Mouse (Mus musculus) CH12.LX (cell line): ENCODE measurements at regions not wholly inside any gene's neighbourhood (a gene's known extent, or its start where the extent isn't known, plus 50 kb on each side); places are given as distances from the start of the nearest gene placed in this dataset.

Experiments
- DNase-seq: peaks from one replicate; pipeline ENCODE4 v3.0.0-alpha.2; 2013; ENCODE audit errors: extremely low read depth
- H3K27ac ChIP-seq: 2 replicates; pipeline ENCODE4 v1.5.1; 2012; ENCODE audit warnings: low read depth, mild to moderate bottlenecking, control low read depth, moderate library complexity; ENCODE audit not compliant: insufficient read depth
- H3K27me3 ChIP-seq: replicated peaks from 2 replicates; pipeline ENCODE3; 2012; ENCODE audit warnings: inconsistent platforms
- H3K36me3 ChIP-seq, 2 experiments: replicated peaks in 1 of 2; 2 replicates each; pipeline versions ENCODE3 to v1.6.1; 2012; ENCODE audit warnings: inconsistent platforms in 1 of 2, low read length in 1 of 2, mild to moderate bottlenecking in 1 of 2, mixed read lengths in 1 of 2, moderate library complexity in 1 of 2; ENCODE audit not compliant: control insufficient read depth in 1 of 2, insufficient read depth in 1 of 2
- H3K4me1 ChIP-seq, 2 experiments: 2 replicates each; pipeline ENCODE4 v1.6.1; 2012; ENCODE audit warnings: inconsistent platforms in 1 of 2, moderate library complexity in 1 of 2; ENCODE audit not compliant: insufficient read depth in 2 of 2, control insufficient read depth in 1 of 2
- H3K4me2 ChIP-seq: 2 replicates; pipeline ENCODE4 v1.6.1; 2012; ENCODE audit warnings: low read depth, mild to moderate bottlenecking, control low read depth; ENCODE audit not compliant: poor library complexity, insufficient read depth, severe bottlenecking
- H3K4me3 ChIP-seq, 3 experiments: fragments of 150-350 bp in 1 of 3; sonication (generic) in 1 of 3; replicated peaks in 1 of 3; 2 replicates each; pipeline versions ENCODE3 to v1.5.1; 2011 to 2012; ENCODE audit warnings: low read depth in 2 of 3, low read length in 2 of 3, mild to moderate bottlenecking in 2 of 3, moderate library complexity in 2 of 3, control low read depth in 1 of 3, improper control_type of control experiment in 1 of 3, inconsistent platforms in 1 of 3, mixed read lengths in 1 of 3; ENCODE audit not compliant: poor library complexity in 1 of 3
- H3K79me2 ChIP-seq: replicated peaks from 2 replicates; pipeline ENCODE4 v1.6.1; 2012; ENCODE audit warnings: mild to moderate bottlenecking, moderate library complexity; ENCODE audit not compliant: control insufficient read depth, poor library complexity, insufficient read depth, severe bottlenecking; ENCODE audit errors: extremely low read depth
- H3K9ac ChIP-seq: 2 replicates; pipeline ENCODE4 v1.6.1; 2012; ENCODE audit warnings: low read depth, mild to moderate bottlenecking, control low read depth, moderate library complexity; ENCODE audit not compliant: insufficient read depth
- H3K9me3 ChIP-seq: replicated peaks from 2 replicates; pipeline ENCODE3; 2012; ENCODE audit warnings: low read length, inconsistent platforms, mixed read lengths
- BHLHE40 ChIP-seq: IDR thresholded peaks from 2 replicates; pipeline ENCODE4 v1.6.1; 2011; ENCODE audit warnings: mild to moderate bottlenecking, low read depth, low read length, improper control_type of control experiment
- CHD2 ChIP-seq: IDR thresholded peaks from 2 replicates; pipeline ENCODE4 v1.6.1; 2011; ENCODE audit warnings: low read length, improper control_type of control experiment
- E2F4 ChIP-seq: IDR thresholded peaks from 2 replicates; pipeline ENCODE4 v1.6.1; 2011; ENCODE audit warnings: low read depth, low read length, improper control_type of control experiment; ENCODE audit not compliant: insufficient replicate concordance
- EP300 ChIP-seq: IDR thresholded peaks from 2 replicates; pipeline ENCODE4 v1.6.1; 2011; ENCODE audit warnings: low read length, improper control_type of control experiment
- GABPA ChIP-seq: IDR thresholded peaks from 2 replicates; pipeline ENCODE4 v1.6.1; 2012; ENCODE audit warnings: low read depth, low read length, improper control_type of control experiment, inconsistent platforms; ENCODE audit not compliant: insufficient replicate concordance
- HCFC1 ChIP-seq: IDR thresholded peaks from 2 replicates; pipeline ENCODE4 v1.6.1; 2012; ENCODE audit warnings: low read depth, mild to moderate bottlenecking, inconsistent platforms, low read length, improper control_type of control experiment
- IRF4 ChIP-seq: IDR thresholded peaks from 2 replicates; pipeline ENCODE4 v1.6.1; 2014; ENCODE audit warnings: low read depth, mild to moderate bottlenecking, inconsistent platforms, low read length, improper control_type of control experiment
- KAT2A ChIP-seq: IDR thresholded peaks from 2 replicates; pipeline ENCODE4 v1.6.1; 2012; ENCODE audit warnings: low read length, improper control_type of control experiment, inconsistent platforms; ENCODE audit not compliant: insufficient replicate concordance
- MAFK ChIP-seq: IDR thresholded peaks from 2 replicates; pipeline ENCODE4 v1.6.1; 2011; ENCODE audit warnings: low read length, improper control_type of control experiment; ENCODE audit not compliant: insufficient replicate concordance
- MAX ChIP-seq: IDR thresholded peaks from 2 replicates; pipeline ENCODE4 v1.6.1; 2011; ENCODE audit warnings: low read length, improper control_type of control experiment
- MAZ ChIP-seq: IDR thresholded peaks from 2 replicates; pipeline ENCODE4 v1.6.1; 2012; ENCODE audit warnings: low read depth, mild to moderate bottlenecking, inconsistent platforms, low read length, improper control_type of control experiment, moderate library complexity
- MEF2A ChIP-seq: IDR thresholded peaks from 2 replicates; pipeline ENCODE4 v1.6.1; 2014; ENCODE audit warnings: low read depth, mild to moderate bottlenecking, inconsistent platforms, low read length, improper control_type of control experiment, borderline replicate concordance
- MXI1 ChIP-seq: IDR thresholded peaks from 2 replicates; pipeline ENCODE4 v1.6.1; 2011; ENCODE audit warnings: mild to moderate bottlenecking, low read depth, low read length, improper control_type of control experiment
- NELFE ChIP-seq: IDR thresholded peaks from 2 replicates; pipeline ENCODE4 v1.6.1; 2011; ENCODE audit warnings: low read depth, low read length, improper control_type of control experiment
- PAX5 ChIP-seq: IDR thresholded peaks from 2 replicates; pipeline ENCODE4 v1.6.1; 2012; ENCODE audit warnings: low read length, inconsistent platforms, mixed read lengths
- POLR2A ChIP-seq: IDR thresholded peaks from 2 replicates; pipeline ENCODE4 v1.6.1; 2011; ENCODE audit warnings: low read depth, mild to moderate bottlenecking, improper control_type of control experiment, low read length
- RCOR1 ChIP-seq: conservative IDR thresholded peaks from 2 replicates; pipeline ENCODE4 v1.6.1; 2012; ENCODE audit warnings: low read depth, mild to moderate bottlenecking, inconsistent platforms, low read length, improper control_type of control experiment
- SIN3A ChIP-seq: IDR thresholded peaks from 2 replicates; pipeline ENCODE4 v1.6.1; 2012; ENCODE audit warnings: low read length, improper control_type of control experiment, inconsistent platforms
- SMC3 ChIP-seq: IDR thresholded peaks from 2 replicates; pipeline ENCODE4 v1.6.1; 2011; ENCODE audit warnings: low read depth, low read length, improper control_type of control experiment
- TCF12 ChIP-seq: IDR thresholded peaks from 2 replicates; pipeline ENCODE4 v1.6.1; 2014; ENCODE audit warnings: low read depth, mild to moderate bottlenecking, inconsistent platforms, low read length, improper control_type of control experiment
- UBTF ChIP-seq: IDR thresholded peaks from 2 replicates; pipeline ENCODE4 v1.6.1; 2012; ENCODE audit warnings: low read depth, mild to moderate bottlenecking, inconsistent platforms, low read length, improper control_type of control experiment, moderate library complexity
- USF1 ChIP-seq: IDR thresholded peaks from 2 replicates; pipeline ENCODE4 v1.6.1; 2014; ENCODE audit warnings: low read depth, mild to moderate bottlenecking, inconsistent platforms, low read length, improper control_type of control experiment
- USF2 ChIP-seq: conservative IDR thresholded peaks from 2 replicates; pipeline ENCODE4 v1.6.1; 2011; ENCODE audit warnings: low read depth, low read length, improper control_type of control experiment
- ZC3H11A ChIP-seq: IDR thresholded peaks from 2 replicates; pipeline ENCODE4 v1.6.1; 2012; ENCODE audit warnings: low read depth, mild to moderate bottlenecking, inconsistent platforms, low read length, improper control_type of control experiment
- ZKSCAN1 ChIP-seq: IDR thresholded peaks from 2 replicates; pipeline ENCODE4 v1.6.1; 2012; ENCODE audit warnings: low read depth, inconsistent platforms, low read length, improper control_type of control experiment, borderline replicate concordance
- dilution Hi-C: fragments of 300-500 bp; cut with MboI; formaldehyde crosslinking; loops from 2 replicates; pipeline ENCODE4 v1.14.3; 2020; ENCODE audit warnings: low sequenced_read_pairs; ENCODE audit not compliant: extremely low pct_unique_long_range_greater_than_20kb, extremely low pct_ligation_motif_present
- in situ Hi-C: fragments of 300-500 bp; cut with MboI; formaldehyde crosslinking; loops from 3 replicates; pipeline ENCODE4 v1.14.3; 2019; ENCODE audit warnings: low sequenced_read_pairs, low pct_ligation_motif_present, low pct_unique_long_range_greater_than_20kb, mixed read lengths

DNA sequence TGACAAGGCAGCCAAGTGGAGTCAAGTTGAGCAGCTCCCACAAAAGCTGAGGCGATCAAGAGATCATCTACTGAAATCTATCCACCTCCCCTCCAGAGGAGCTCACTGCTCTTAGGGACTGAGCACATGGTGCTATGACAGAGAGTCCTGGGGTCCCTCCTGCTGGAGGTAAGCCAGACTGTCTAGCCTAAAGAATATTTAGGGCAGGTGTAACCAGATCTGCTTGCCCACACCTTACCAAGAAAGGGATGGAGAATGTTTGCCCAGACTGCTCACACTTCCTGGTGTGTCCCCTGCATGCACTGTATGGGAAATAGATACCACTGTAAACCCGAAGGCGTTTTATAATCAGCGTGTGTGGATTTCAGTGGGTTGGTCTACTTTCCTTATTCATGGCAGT lies 99.5 kb upstream of the Six3 start:
- dilution Hi-C loops (no loop called here), in situ Hi-C loops (no loop called here)
- Histone ChIP-seq H3K4me2 (no peak overlapping the region), H3K9me3 (no peaks in the 10 kb centered on the region), H3K27ac (no peak overlapping the region)
- DNase-seq, result no peak
- TF ChIP-seq NELFE (no peak), E2F4 (no peak), HCFC1 (no peak), SIN3A (no peak), KAT2A (no peak), USF2 (no peak), RCOR1 (no peak), SMC3 (no peak), MAX (no peak), BHLHE40 (no peak), MXI1 (no peak), PAX5 (no peak), MAFK (no peak), MAZ (no peak), EP300 (no peak), ZC3H11A (no peak), IRF4 (no peak)
- TF ChIP-seq, all 38 proteins: peak for 0
- no peaks in the 10 kb centered on the region for H3K27me3 ChIP-seq
- H3K36me3 ChIP-seq, result no peaks in the 10 kb centered on the region
- no peaks in the 10 kb centered on the region for H3K79me2 ChIP-seq
- no peak overlapping the region for H3K9ac ChIP-seq
- peaks cover 5 to 12% of the 10 kb centered on the region in 2 experiments for H3K4me1 ChIP-seq
- no peak overlapping the region for H3K4me3 ChIP-seq

DNA sequence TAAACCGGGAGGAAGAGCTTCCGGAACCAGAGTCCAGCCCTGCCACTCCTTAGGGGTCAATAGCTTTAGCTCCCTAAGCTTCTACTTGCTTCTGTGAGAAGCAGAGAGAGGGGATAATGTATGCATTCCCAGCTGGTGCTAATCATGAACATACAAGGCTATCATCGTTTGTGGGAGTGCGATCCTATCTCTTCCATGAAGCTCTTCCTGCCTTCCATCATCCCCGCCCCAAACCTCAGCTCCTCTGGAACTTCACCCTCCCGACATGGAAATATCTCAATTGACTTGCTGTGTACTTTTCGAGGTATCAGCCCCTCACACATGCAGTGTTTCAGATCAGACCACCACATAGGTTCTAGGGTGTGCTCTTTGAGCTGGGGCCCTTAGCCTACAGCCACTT lies 99.0 kb upstream of the Six3 start:
- no peak for DNase-seq
- Histone ChIP-seq H3K36me3 (no peaks in the 10 kb centered on the region), H3K4me2 (no peak overlapping the region), H3K27me3 (no peaks in the 10 kb centered on the region), H3K9me3 (no peaks in the 10 kb centered on the region), H3K4me1 (peaks cover 1 to 12% of the 10 kb centered on the region in 2 experiments), H3K27ac (no peak overlapping the region), H3K9ac (no peak overlapping the region), H3K79me2 (no peaks in the 10 kb centered on the region), H3K4me3 (no peak overlapping the region)
- no peak for TF ChIP-seq KAT2A
- no peak for TF ChIP-seq MEF2A
- TF ChIP-seq ZC3H11A, result no peak
- no peak for TF ChIP-seq HCFC1
- TF ChIP-seq POLR2A, result no peak
- no peak for TF ChIP-seq MAFK
- TF ChIP-seq CHD2, result no peak
- no peak for TF ChIP-seq IRF4
- TF ChIP-seq ZKSCAN1, result no peak
- no peak for TF ChIP-seq USF1
- no peak for TF ChIP-seq GABPA
- TF ChIP-seq NELFE, result no peak
- TF ChIP-seq TCF12, result no peak
- no peak for TF ChIP-seq RCOR1
- no peak for TF ChIP-seq UBTF
- dilution Hi-C loops (no loop called here), in situ Hi-C loops (no loop called here)
